Mouse (Mus musculus) kidney, embryonic 14.5 days (tissue): ENCODE measurements around the gene Flad1. TPM values are rescaled to one million over a fixed set of nuclear protein-coding genes. Genes with fewer than 3 reads are reported as not detected.

Source experiments
- ATAC-seq: fragments of 200-750 bp; cut with Nextera tagmentation; 2 replicates; pipeline ENCODE4 v1.8.0; 2017; ENCODE audit warnings: moderate number of reproducible peaks, mild to moderate bottlenecking, moderate TSS enrichment, moderate library complexity; ENCODE audit not compliant: low FRiP score, low TSS enrichment
- H3K27ac ChIP-seq: fragments of 300-500 bp; sonication (generic); 2 replicates; pipeline ENCODE4 v1.5.1; 2014; ENCODE audit warnings: low read depth, mild to moderate bottlenecking, low read length, moderate library complexity, mixed read lengths
- H3K27me3 ChIP-seq: fragments of 300-500 bp; sonication (generic); 2 replicates; pipeline ENCODE4 v1.6.1; 2014; ENCODE audit warnings: mild to moderate bottlenecking, low read length; ENCODE audit not compliant: control insufficient read depth, insufficient read depth
- H3K36me3 ChIP-seq: fragments of 300-500 bp; sonication (generic); 2 replicates; pipeline ENCODE4 v1.6.1; 2014; ENCODE audit warnings: low read length, mixed read lengths; ENCODE audit not compliant: control insufficient read depth, insufficient read depth
- H3K4me1 ChIP-seq: fragments of 300-500 bp; sonication (generic); 2 replicates; pipeline ENCODE4 v1.6.1; 2014; ENCODE audit warnings: low read length, mixed read lengths; ENCODE audit not compliant: control insufficient read depth, insufficient read depth
- H3K4me2 ChIP-seq: fragments of 300-500 bp; sonication (generic); replicated peaks from 2 replicates; pipeline ENCODE4 v1.6.1; 2014; ENCODE audit warnings: low read depth, mild to moderate bottlenecking, low read length
- H3K4me3 ChIP-seq: fragments of 300-500 bp; sonication (generic); 2 replicates; pipeline ENCODE4 v1.5.1; 2014; ENCODE audit warnings: mild to moderate bottlenecking, low read length
- H3K9ac ChIP-seq: fragments of 300-500 bp; sonication (generic); 2 replicates; pipeline ENCODE4 v1.6.1; 2014; ENCODE audit warnings: low read depth, mild to moderate bottlenecking, low read length, moderate library complexity
- H3K9me3 ChIP-seq: fragments of 300-500 bp; sonication (generic); 2 replicates; pipeline ENCODE4 v1.6.1; 2016; ENCODE audit warnings: low read length; ENCODE audit not compliant: control insufficient read depth
- WGBS: fragments of 180-500 bp; shearing (Covaris S2); extraction: QIAGEN DNeasy Blood & Tissue Kit; methylation state at CpG from one replicate; pipeline ENCODE4 v1.1.7; 2014; 5-methylcytosine and 5-hydroxymethylcytosine counted together
- polyA plus RNA-seq: library from polyadenylated mRNA; unstranded; fragments of >200 nt; fragmentation: Nextera tagmentation; extraction: Ambion mirVana; gene quantifications from 2 replicates; pipeline ENCODE4 v1.2.1, GENCODE M21; 2014

The Flad1 gene
- polyA plus RNA-seq, 1 experiment from 2014 or later: 24.9 TPM

- H3K4me3 ChIP-seq: no peak overlapping the region
- no peak for ATAC-seq
- no peaks in the 10 kb centered on the region for H3K9me3 ChIP-seq
- no peaks in the 10 kb centered on the region; the same call in 1 of the 2 replicates for H3K36me3 ChIP-seq
- no peak overlapping the region for H3K9ac ChIP-seq
- no peak overlapping the region for H3K4me2 ChIP-seq
- H3K4me1 ChIP-seq: peaks cover 30% of the 10 kb centered on the region
- no peaks in the 10 kb centered on the region for H3K27me3 ChIP-seq
- H3K27ac ChIP-seq: no peak overlapping the region
- WGBS: 89% methylated on average over 9 of the region's 9 CpGs
Measured at GRCm38 (mm10) chr3:89382033-89382882, 29.4 kb downstream of the Flad1 start.

- Histone ChIP-seq H3K36me3 (no peaks in the 10 kb centered on the region; the same call in 1 of the 2 replicates), H3K4me2 (no peak overlapping the region), H3K9me3 (no peaks in the 10 kb centered on the region), H3K9ac (no peak overlapping the region), H3K4me1 (peaks cover 23% of the 10 kb centered on the region), H3K27me3 (no peaks in the 10 kb centered on the region), H3K27ac (no peak overlapping the region), H3K4me3 (no peak overlapping the region)
- 87% methylated on average over 11 of the region's 11 CpGs for WGBS
- ATAC-seq: no peak
Measured at GRCm38 (mm10) chr3:89381233-89381632, 30.4 kb downstream of the Flad1 start.

GRCm38 (mm10) chr3:89380711-89381110 lies 31.0 kb downstream of the Flad1 start:
- H3K27me3 ChIP-seq: no peaks in the 10 kb centered on the region
- WGBS: 96% methylated on average over 18 of the region's 18 CpGs
- H3K36me3 ChIP-seq: no peaks in the 10 kb centered on the region; the same call in 1 of the 2 replicates
- H3K4me1 ChIP-seq: peaks cover 22% of the 10 kb centered on the region
- no peak overlapping the region for H3K27ac ChIP-seq
- no peak overlapping the region for H3K4me3 ChIP-seq
- H3K4me2 ChIP-seq: no peak overlapping the region
- H3K9me3 ChIP-seq: no peaks in the 10 kb centered on the region
- no peak overlapping the region for H3K9ac ChIP-seq
- ATAC-seq: no peak

- WGBS: 96% methylated on average over 14 of the region's 14 CpGs
- Histone ChIP-seq H3K4me3 (no peak overlapping the region), H3K36me3 (no peaks in the 10 kb centered on the region; the same call in 1 of the 2 replicates), H3K27me3 (no peaks in the 10 kb centered on the region), H3K9me3 (no peaks in the 10 kb centered on the region), H3K9ac (no peak overlapping the region), H3K4me1 (peaks cover 18% of the 10 kb centered on the region), H3K4me2 (no peak overlapping the region), H3K27ac (no peak overlapping the region)
- ATAC-seq: no peak
Measured at GRCm38 (mm10) chr3:89380291-89380690, 31.4 kb downstream of the Flad1 start.

GRCm38 (mm10) chr3:89379388-89380131 lies 32.1 kb downstream of the Flad1 start:
- H3K27ac ChIP-seq: no peak overlapping the region
- H3K9me3 ChIP-seq: no peaks in the 10 kb centered on the region
- H3K27me3 ChIP-seq: no peaks in the 10 kb centered on the region
- 90% methylated on average over 31 of the region's 31 CpGs for WGBS
- no peak overlapping the region for H3K4me3 ChIP-seq
- no peak overlapping the region for H3K9ac ChIP-seq
- no peaks in the 10 kb centered on the region; the same call in 1 of the 2 replicates for H3K36me3 ChIP-seq
- no peak for ATAC-seq
- no peak overlapping the region for H3K4me2 ChIP-seq
- peaks cover 11% of the 10 kb centered on the region; the same call in 1 of the 2 replicates for H3K4me1 ChIP-seq

GRCm38 (mm10) chr3:89378394-89379067 lies 33.1 kb downstream of the Flad1 start:
- H3K36me3 ChIP-seq: no peaks in the 10 kb centered on the region; the same call in 1 of the 2 replicates
- H3K4me3 ChIP-seq: peak overlapping the region; percentile 49
- peaks cover 11% of the 10 kb centered on the region; the same call in 1 of the 2 replicates for H3K4me1 ChIP-seq
- H3K27me3 ChIP-seq: no peaks in the 10 kb centered on the region
- ATAC-seq: peak; percentile 94
- no peaks in the 10 kb centered on the region for H3K9me3 ChIP-seq
- peak overlapping the region; percentile 88 for H3K4me2 ChIP-seq
- WGBS: 2% methylated on average over 29 of the region's 29 CpGs
- peak overlapping the region; percentile 71 for H3K9ac ChIP-seq
- no peak overlapping the region for H3K27ac ChIP-seq

GRCm38 (mm10) chr3:89377831-89378230 lies 33.8 kb downstream of the Flad1 start:
- no peak overlapping the region for H3K9ac ChIP-seq
- peak overlapping the region; percentile 49; the same call in 1 of the 2 replicates for H3K4me3 ChIP-seq
- no peak overlapping the region for H3K27ac ChIP-seq
- H3K9me3 ChIP-seq: no peaks in the 10 kb centered on the region
- ATAC-seq: peak; percentile 30
- peak overlapping the region; percentile 88 for H3K4me2 ChIP-seq
- peaks cover 11% of the 10 kb centered on the region; the same call in 1 of the 2 replicates for H3K4me1 ChIP-seq
- H3K36me3 ChIP-seq: no peaks in the 10 kb centered on the region; the same call in 1 of the 2 replicates
- H3K27me3 ChIP-seq: no peaks in the 10 kb centered on the region
- WGBS: 80% methylated on average over 4 of the region's 4 CpGs

GRCm38 (mm10) chr3:89373581-89374231 lies 38.0 kb downstream of the Flad1 start:
- ATAC-seq: no peak
- H3K4me3 ChIP-seq: no peak overlapping the region
- H3K27me3 ChIP-seq: no peaks in the 10 kb centered on the region
- H3K27ac ChIP-seq: no peak overlapping the region
- no peaks in the 10 kb centered on the region for H3K36me3 ChIP-seq
- H3K9me3 ChIP-seq: no peaks in the 10 kb centered on the region
- 45% methylated on average over 5 of the region's 5 CpGs for WGBS
- H3K4me1 ChIP-seq: peaks cover 7% of the 10 kb centered on the region; the same call in 1 of the 2 replicates
- H3K9ac ChIP-seq: no peak overlapping the region
- no peak overlapping the region for H3K4me2 ChIP-seq
